Mouse (Mus musculus): ENCODE measurements at regions not wholly inside any gene's neighbourhood (a gene's known extent, or its start where the extent isn't known, plus 50 kb on each side); places are given as distances from the start of the nearest gene placed in this dataset.

DNA sequence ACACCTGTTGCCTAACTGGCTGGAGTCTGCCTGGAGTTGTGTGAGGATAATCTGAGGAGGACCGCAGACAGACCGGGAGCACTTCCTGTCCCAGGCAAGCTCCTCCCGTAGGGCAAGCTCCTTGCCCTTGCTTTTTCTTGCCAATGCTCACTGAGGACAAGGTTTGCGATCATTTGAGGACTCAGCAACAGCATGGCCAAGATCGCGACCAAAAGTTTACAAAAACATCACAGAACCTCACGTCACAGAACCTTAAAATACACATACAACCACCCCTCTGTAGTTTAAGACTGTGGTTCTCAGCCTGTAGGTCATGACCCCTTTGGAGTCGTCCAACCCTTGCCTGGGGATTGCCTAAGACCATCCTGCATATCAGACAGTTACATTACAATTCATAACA lies 383.7 kb upstream of the Arid1b start:
- Histone ChIP-seq H3K4me2 (ENCODE audit: low read depth) (no peak overlapping the region), H3ac (ENCODE audit: control insufficient read depth, insufficient read length) (no peak overlapping the region), H3K27me3 (ENCODE audit: control insufficient read depth, insufficient read depth, insufficient read length) (no peaks in the 10 kb centered on the region), H3K4me3 (no peak overlapping the region), H3K79me2 (ENCODE audit: control insufficient read depth, insufficient read depth) (no peaks in the 10 kb centered on the region), H3K36me3 (ENCODE audit: control insufficient read depth, insufficient read depth) (no peaks in the 10 kb centered on the region)
- TF ChIP-seq E2F4 (IDR thresholded peaks at IDR 0.05; ENCODE audit: insufficient read depth) (no peak), POLR2AphosphoS2 (IDR thresholded peaks at IDR 0.05; ENCODE audit: insufficient read length, low read depth) (no peak), MYOG (IDR thresholded peaks at IDR 0.05; ENCODE audit: control insufficient read depth in 1 of 3, insufficient read depth in 1 of 3, insufficient read length in 2 of 3, low read depth in 2 of 3) (no peak), POLR2A (IDR thresholded peaks at IDR 0.05; ENCODE audit: insufficient read length, low read depth) (no peak), TCF12 (IDR thresholded peaks at IDR 0.05; ENCODE audit: insufficient read depth, poor library complexity, severe bottlenecking) (no peak), USF1 (IDR thresholded peaks at IDR 0.05; ENCODE audit: low read depth) (no peak), REST (IDR thresholded peaks at IDR 0.05; ENCODE audit: insufficient read depth, insufficient read length) (no peak)

DNA sequence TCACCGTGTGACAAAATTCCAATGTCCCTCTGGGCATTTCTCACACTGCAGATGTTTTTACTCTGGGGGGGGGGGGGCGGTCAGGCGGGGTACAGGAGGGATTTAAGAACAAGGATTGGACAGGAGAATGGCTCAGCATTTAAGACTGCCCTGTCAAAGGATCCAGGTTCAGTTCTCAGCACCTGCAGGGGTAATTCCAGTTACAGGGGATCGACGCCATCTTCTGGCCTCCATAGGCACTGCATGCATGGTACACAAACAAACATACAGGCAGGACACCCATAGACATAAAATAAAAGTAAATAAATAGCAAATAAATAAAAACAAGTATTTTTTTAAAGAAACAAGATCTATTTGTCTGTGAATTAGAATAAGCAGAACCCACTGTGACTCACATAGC lies 383.1 kb upstream of the Arid1b start:
- TF ChIP-seq E2F4 (IDR thresholded peaks at IDR 0.05; ENCODE audit: insufficient read depth) = no peak
- no peak for TF ChIP-seq TCF3 (IDR thresholded peaks at IDR 0.05; ENCODE audit: insufficient read length, low read depth)
- TF ChIP-seq MYOD1 (IDR thresholded peaks at IDR 0.05; ENCODE audit: control insufficient read depth in 1 of 3, insufficient read length in 2 of 3, low read depth in 2 of 3) = no peak
- no peak for TF ChIP-seq POLR2A (IDR thresholded peaks at IDR 0.05; ENCODE audit: insufficient read length, low read depth)
- TF ChIP-seq MAX (IDR thresholded peaks at IDR 0.05; ENCODE audit: low read depth) = no peak
- TF ChIP-seq SRF (IDR thresholded peaks at IDR 0.05; ENCODE audit: control insufficient read depth, insufficient read length, low read depth) = no peak
- TF ChIP-seq USF1 (IDR thresholded peaks at IDR 0.05; ENCODE audit: low read depth) = no peak
- no peak for TF ChIP-seq POLR2AphosphoS2 (IDR thresholded peaks at IDR 0.05; ENCODE audit: insufficient read length, low read depth)
- no peak for TF ChIP-seq REST (IDR thresholded peaks at IDR 0.05; ENCODE audit: insufficient read depth, insufficient read length)
- TF ChIP-seq CEBPB (IDR thresholded peaks at IDR 0.05; ENCODE audit: insufficient read depth, poor library complexity, severe bottlenecking) = no peak
- TF ChIP-seq MYOG (IDR thresholded peaks at IDR 0.05; ENCODE audit: control insufficient read depth in 1 of 3, insufficient read depth in 1 of 3, insufficient read length in 2 of 3, low read depth in 2 of 3) = no peak
- no peak for TF ChIP-seq TCF12 (IDR thresholded peaks at IDR 0.05; ENCODE audit: insufficient read depth, poor library complexity, severe bottlenecking)
- Histone ChIP-seq H3ac (ENCODE audit: control insufficient read depth, insufficient read length) (no peak overlapping the region), H3K4me2 (ENCODE audit: low read depth) (no peak overlapping the region), H3K79me2 (ENCODE audit: control insufficient read depth, insufficient read depth) (no peaks in the 10 kb centered on the region), H3K27me3 (ENCODE audit: control insufficient read depth, insufficient read depth, insufficient read length) (no peaks in the 10 kb centered on the region), H3K36me3 (ENCODE audit: control insufficient read depth, insufficient read depth) (no peaks in the 10 kb centered on the region), H3K4me3 (no peak overlapping the region)

DNA sequence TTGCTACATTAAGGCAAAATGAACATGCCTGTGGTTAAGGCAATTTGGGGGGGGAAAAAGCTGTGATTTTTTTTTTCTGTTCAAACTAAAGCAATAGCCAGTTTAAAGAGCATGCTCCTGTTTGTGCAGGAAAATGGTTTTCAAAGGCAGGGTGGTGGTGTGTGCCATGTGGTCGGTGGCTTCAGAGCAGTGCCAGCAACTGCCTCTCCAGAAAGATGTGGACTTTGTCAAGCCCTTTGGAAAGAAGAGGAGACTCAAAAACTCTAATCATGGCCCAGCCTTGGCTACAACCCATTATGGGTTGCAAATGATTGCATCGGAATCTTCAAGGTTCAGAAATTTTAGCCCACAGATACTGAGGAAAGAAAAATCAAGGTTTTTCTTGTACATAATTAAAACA lies 382.4 kb upstream of the Arid1b start:
- no peaks in the 10 kb centered on the region for H3K79me2 ChIP-seq (ENCODE audit: control insufficient read depth, insufficient read depth)
- no peak overlapping the region for H3K4me3 ChIP-seq
- TF ChIP-seq E2F4 (IDR thresholded peaks at IDR 0.05; ENCODE audit: insufficient read depth) = no peak
- no peak for TF ChIP-seq USF1 (IDR thresholded peaks at IDR 0.05; ENCODE audit: low read depth)
- TF ChIP-seq TCF3 (IDR thresholded peaks at IDR 0.05; ENCODE audit: insufficient read length, low read depth) = no peak
- no peak for TF ChIP-seq CEBPB (IDR thresholded peaks at IDR 0.05; ENCODE audit: insufficient read depth, poor library complexity, severe bottlenecking)
- TF ChIP-seq POLR2AphosphoS2 (IDR thresholded peaks at IDR 0.05; ENCODE audit: insufficient read length, low read depth) = no peak
- TF ChIP-seq MYOD1 (IDR thresholded peaks at IDR 0.05; ENCODE audit: control insufficient read depth in 1 of 3, insufficient read length in 2 of 3, low read depth in 2 of 3) = no peak
- no peak for TF ChIP-seq TCF12 (IDR thresholded peaks at IDR 0.05; ENCODE audit: insufficient read depth, poor library complexity, severe bottlenecking)
- no peak for TF ChIP-seq REST (IDR thresholded peaks at IDR 0.05; ENCODE audit: insufficient read depth, insufficient read length)
- no peak for TF ChIP-seq MAX (IDR thresholded peaks at IDR 0.05; ENCODE audit: low read depth)
- no peak for TF ChIP-seq MYOG (IDR thresholded peaks at IDR 0.05; ENCODE audit: control insufficient read depth in 1 of 3, insufficient read depth in 1 of 3, insufficient read length in 2 of 3, low read depth in 2 of 3)
- no peak for TF ChIP-seq SRF (IDR thresholded peaks at IDR 0.05; ENCODE audit: control insufficient read depth, insufficient read length, low read depth)
- TF ChIP-seq POLR2A (IDR thresholded peaks at IDR 0.05; ENCODE audit: insufficient read length, low read depth) = no peak

DNA sequence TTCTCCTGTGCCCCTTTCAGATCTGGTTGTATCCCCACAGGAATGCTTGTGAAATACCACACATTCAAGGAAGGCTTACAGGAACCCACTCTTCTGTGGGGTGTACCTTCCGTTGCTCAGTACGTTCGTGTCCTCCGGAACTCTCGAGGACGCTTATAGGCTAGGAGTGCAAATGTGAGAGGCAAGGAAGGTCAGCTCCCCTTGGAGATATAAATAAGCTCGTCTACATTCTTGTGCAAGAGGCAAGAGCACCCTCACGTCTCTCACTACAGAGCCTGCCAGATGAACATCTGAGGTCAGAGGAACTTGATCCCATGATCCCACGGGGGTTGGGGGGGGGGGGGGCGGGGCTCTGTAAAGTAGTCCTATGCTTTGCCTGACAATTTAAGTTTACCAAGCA lies 382.0 kb upstream of the Arid1b start:
- Histone ChIP-seq H3K79me2 (ENCODE audit: control insufficient read depth, insufficient read depth) (no peaks in the 10 kb centered on the region), H3K27me3 (ENCODE audit: control insufficient read depth, insufficient read depth, insufficient read length) (no peaks in the 10 kb centered on the region), H3K4me2 (ENCODE audit: low read depth) (peak overlapping the region; percentile 18), H3K36me3 (ENCODE audit: control insufficient read depth, insufficient read depth) (no peaks in the 10 kb centered on the region), H3K4me3 (no peak overlapping the region), H3ac (ENCODE audit: control insufficient read depth, insufficient read length) (no peak overlapping the region)
- TF ChIP-seq MYOD1 (IDR thresholded peaks at IDR 0.05; ENCODE audit: control insufficient read depth in 1 of 3, insufficient read length in 2 of 3, low read depth in 2 of 3) = no peak
- TF ChIP-seq POLR2AphosphoS2 (IDR thresholded peaks at IDR 0.05; ENCODE audit: insufficient read length, low read depth) = no peak
- no peak for TF ChIP-seq REST (IDR thresholded peaks at IDR 0.05; ENCODE audit: insufficient read depth, insufficient read length)
- TF ChIP-seq USF1 (IDR thresholded peaks at IDR 0.05; ENCODE audit: low read depth) = no peak
- no peak for TF ChIP-seq CEBPB (IDR thresholded peaks at IDR 0.05; ENCODE audit: insufficient read depth, poor library complexity, severe bottlenecking)
- TF ChIP-seq MAX (IDR thresholded peaks at IDR 0.05; ENCODE audit: low read depth) = no peak
- TF ChIP-seq MYOG (IDR thresholded peaks at IDR 0.05; ENCODE audit: control insufficient read depth in 1 of 3, insufficient read depth in 1 of 3, insufficient read length in 2 of 3, low read depth in 2 of 3) = no peak
- TF ChIP-seq TCF12 (IDR thresholded peaks at IDR 0.05; ENCODE audit: insufficient read depth, poor library complexity, severe bottlenecking) = no peak
- no peak for TF ChIP-seq TCF3 (IDR thresholded peaks at IDR 0.05; ENCODE audit: insufficient read length, low read depth)
- no peak for TF ChIP-seq E2F4 (IDR thresholded peaks at IDR 0.05; ENCODE audit: insufficient read depth)
- TF ChIP-seq SRF (IDR thresholded peaks at IDR 0.05; ENCODE audit: control insufficient read depth, insufficient read length, low read depth) = no peak
- TF ChIP-seq POLR2A (IDR thresholded peaks at IDR 0.05; ENCODE audit: insufficient read length, low read depth) = no peak

More for the DNA sequence above, 382.4 kb upstream of the Arid1b start:
- Histone ChIP-seq H3ac (ENCODE audit: control insufficient read depth, insufficient read length) (no peak overlapping the region), H3K36me3 (ENCODE audit: control insufficient read depth, insufficient read depth) (no peaks in the 10 kb centered on the region), H3K27me3 (ENCODE audit: control insufficient read depth, insufficient read depth, insufficient read length) (no peaks in the 10 kb centered on the region), H3K4me2 (ENCODE audit: low read depth) (peak overlapping the region; percentile 2)
